Mouse (Mus musculus) ES-Bruce4 (cell line): ENCODE data around the gene Pde4d. TPM values are rescaled to one million over a fixed set of nuclear protein-coding genes. Genes with fewer than 3 reads are reported as not detected.
"Not testable (repeated sequence)": the region's sequence is repeated elsewhere in the genome, so short reads cannot be mapped to it uniquely, and the experiment has no call there.

ENCODE experiments used
- H3K27ac ChIP-seq: 2 replicates; pipeline ENCODE4 v1.5.1; 2012; ENCODE audit warnings: low read length, inconsistent platforms; ENCODE audit not compliant: insufficient read depth
- H3K27me3 ChIP-seq: 2 replicates; pipeline ENCODE4 v1.6.1; 2012; ENCODE audit warnings: mild to moderate bottlenecking, low read length, inconsistent platforms; ENCODE audit not compliant: control insufficient read depth, poor library complexity, insufficient read depth, severe bottlenecking
- H3K36me3 ChIP-seq: 2 replicates; pipeline ENCODE4 v1.6.1; 2012; ENCODE audit warnings: inconsistent platforms, mild to moderate bottlenecking, low read length, moderate library complexity; ENCODE audit not compliant: control insufficient read depth, poor library complexity, insufficient read depth, severe bottlenecking
- H3K4me1 ChIP-seq: one replicate; pipeline ENCODE4 v1.8.1; 2011; ENCODE audit warnings: low read length; ENCODE audit not compliant: control insufficient read depth, insufficient read depth
- H3K4me3 ChIP-seq: 2 replicates; pipeline ENCODE4 v1.5.1; 2011; ENCODE audit warnings: low read depth, mild to moderate bottlenecking, low read length
- H3K9ac ChIP-seq: 2 replicates; pipeline ENCODE4 v1.6.1; 2012; ENCODE audit warnings: low read depth, mild to moderate bottlenecking, inconsistent platforms; ENCODE audit not compliant: poor library complexity, severe bottlenecking
- H3K9me3 ChIP-seq: replicated peaks from 2 replicates; pipeline ENCODE4 v1.6.1; 2012; ENCODE audit warnings: mild to moderate bottlenecking, low read length, inconsistent platforms; ENCODE audit not compliant: control insufficient read depth, poor library complexity, insufficient read depth, severe bottlenecking
- CTCF ChIP-seq: IDR thresholded peaks from one replicate; pipeline ENCODE4 v1.8.1; 2011; ENCODE audit warnings: low read depth, low read length
- EP300 ChIP-seq: IDR thresholded peaks from 2 replicates; pipeline ENCODE4 v1.6.1; 2011; ENCODE audit warnings: low read depth, low read length; ENCODE audit not compliant: insufficient read depth
- POLR2A ChIP-seq: IDR thresholded peaks from one replicate; pipeline ENCODE4 v1.8.1; 2011; ENCODE audit warnings: low read length; ENCODE audit not compliant: insufficient read depth
- polyA plus RNA-seq: library from polyadenylated mRNA; stranded (reverse); fragments of >200 nt; gene quantifications from 2 replicates; pipeline ENCODE4 v1.2.4, GENCODE M21; 2011; ENCODE audit warnings: low read depth; ENCODE audit not compliant: missing spikeins, insufficient read depth, insufficient read length

The Pde4d gene
- polyA plus RNA-seq, 1 experiment: 5.0 TPM

- H3K9ac ChIP-seq: no peak overlapping the region
- no peak overlapping the region for H3K27ac ChIP-seq
- no peak overlapping the region for H3K4me3 ChIP-seq
- no peaks in the 10 kb centered on the region for H3K27me3 ChIP-seq
- H3K4me1 ChIP-seq: no peaks in the 10 kb centered on the region
- TF ChIP-seq POLR2A (no peak), EP300 (no peak), CTCF (no peak)
- no peaks in the 10 kb centered on the region for H3K9me3 ChIP-seq
- no peaks in the 10 kb centered on the region for H3K36me3 ChIP-seq
Measured at GRCm38 (mm10) chr13:108692883-108693550, 243.3 kb downstream of the Pde4d start.

GRCm38 (mm10) chr13:108705441-108705840 lies 255.7 kb downstream of the Pde4d start:
- no peak overlapping the region for H3K4me3 ChIP-seq

GRCm38 (mm10) chr13:108714032-108714431 lies 264.3 kb downstream of the Pde4d start:
- Histone ChIP-seq H3K36me3 (no peaks in the 10 kb centered on the region), H3K4me3 (no peak overlapping the region), H3K4me1 (no peaks in the 10 kb centered on the region), H3K27ac (no peak overlapping the region), H3K9ac (no peak overlapping the region), H3K27me3 (no peaks in the 10 kb centered on the region), H3K9me3 (no peaks in the 10 kb centered on the region)
- TF ChIP-seq EP300 (no peak), CTCF (no peak), POLR2A (no peak)

More at GRCm38 (mm10) chr13:108705441-108705840, 255.7 kb downstream of the Pde4d start:
- H3K27ac ChIP-seq: no peak overlapping the region
- no peaks in the 10 kb centered on the region for H3K27me3 ChIP-seq
- no peak overlapping the region for H3K9ac ChIP-seq
- no peaks in the 10 kb centered on the region for H3K36me3 ChIP-seq
- H3K4me1 ChIP-seq: no peaks in the 10 kb centered on the region
- H3K9me3 ChIP-seq: no peaks in the 10 kb centered on the region
- TF ChIP-seq EP300 (no peak), POLR2A (no peak), CTCF (no peak)

GRCm38 (mm10) chr13:108715029-108715428 lies 265.3 kb downstream of the Pde4d start:
- Histone ChIP-seq H3K36me3 (no peaks in the 10 kb centered on the region), H3K9ac (no peak overlapping the region), H3K4me1 (no peaks in the 10 kb centered on the region), H3K4me3 (no peak overlapping the region), H3K27me3 (no peaks in the 10 kb centered on the region), H3K27ac (no peak overlapping the region), H3K9me3 (no peaks in the 10 kb centered on the region)
- no peak for TF ChIP-seq POLR2A
- no peak for TF ChIP-seq CTCF
- no peak for TF ChIP-seq EP300

- Histone ChIP-seq H3K4me3 (no peak overlapping the region), H3K9ac (no peak overlapping the region)
Measured at GRCm38 (mm10) chr13:108722234-108722633, 272.5 kb downstream of the Pde4d start.

GRCm38 (mm10) chr13:108734356-108734755 lies 284.6 kb downstream of the Pde4d start:
- H3K27me3 ChIP-seq, H3K36me3 ChIP-seq, H3K9ac ChIP-seq, H3K27ac ChIP-seq, H3K9me3 ChIP-seq, H3K4me1 ChIP-seq, H3K4me3 ChIP-seq: not testable (repeated sequence)

More at GRCm38 (mm10) chr13:108722234-108722633, 272.5 kb downstream of the Pde4d start:
- no peaks in the 10 kb centered on the region for H3K27me3 ChIP-seq
- no peaks in the 10 kb centered on the region for H3K9me3 ChIP-seq
- peak; percentile 17 for TF ChIP-seq CTCF
- TF ChIP-seq EP300: no peak
- H3K4me1 ChIP-seq: no peaks in the 10 kb centered on the region
- H3K36me3 ChIP-seq: no peaks in the 10 kb centered on the region
- no peak overlapping the region for H3K27ac ChIP-seq
